Mouse (Mus musculus) CH12.LX (cell line): ENCODE results near the gene Acsl3. TPM values are rescaled to one million over a fixed set of nuclear protein-coding genes. Genes with fewer than 3 reads are reported as not detected.

Source experiments
- DNase-seq: peaks from one replicate; pipeline ENCODE4 v3.0.0-alpha.2; 2013; ENCODE audit errors: extremely low read depth
- H3K27ac ChIP-seq: 2 replicates; pipeline ENCODE4 v1.5.1; 2012; ENCODE audit warnings: low read depth, mild to moderate bottlenecking, control low read depth, moderate library complexity; ENCODE audit not compliant: insufficient read depth
- H3K27me3 ChIP-seq: replicated peaks from 2 replicates; pipeline ENCODE3; 2012; ENCODE audit warnings: inconsistent platforms
- H3K36me3 ChIP-seq, 2 experiments: replicated peaks in 1 of 2; 2 replicates each; pipeline versions ENCODE3 to v1.6.1; 2012; ENCODE audit warnings: inconsistent platforms in 1 of 2, low read length in 1 of 2, mild to moderate bottlenecking in 1 of 2, mixed read lengths in 1 of 2, moderate library complexity in 1 of 2; ENCODE audit not compliant: control insufficient read depth in 1 of 2, insufficient read depth in 1 of 2
- H3K4me1 ChIP-seq, 2 experiments: 2 replicates each; pipeline ENCODE4 v1.6.1; 2012; ENCODE audit warnings: inconsistent platforms in 1 of 2, moderate library complexity in 1 of 2; ENCODE audit not compliant: insufficient read depth in 2 of 2, control insufficient read depth in 1 of 2
- H3K4me2 ChIP-seq: 2 replicates; pipeline ENCODE4 v1.6.1; 2012; ENCODE audit warnings: low read depth, mild to moderate bottlenecking, control low read depth; ENCODE audit not compliant: poor library complexity, insufficient read depth, severe bottlenecking
- H3K4me3 ChIP-seq, 3 experiments: fragments of 150-350 bp in 1 of 3; sonication (generic) in 1 of 3; replicated peaks in 1 of 3; 2 replicates each; pipeline versions ENCODE3 to v1.5.1; 2011 to 2012; ENCODE audit warnings: low read depth in 2 of 3, low read length in 2 of 3, mild to moderate bottlenecking in 2 of 3, moderate library complexity in 2 of 3, control low read depth in 1 of 3, improper control_type of control experiment in 1 of 3, inconsistent platforms in 1 of 3, mixed read lengths in 1 of 3; ENCODE audit not compliant: poor library complexity in 1 of 3
- H3K79me2 ChIP-seq: replicated peaks from 2 replicates; pipeline ENCODE4 v1.6.1; 2012; ENCODE audit warnings: mild to moderate bottlenecking, moderate library complexity; ENCODE audit not compliant: control insufficient read depth, poor library complexity, insufficient read depth, severe bottlenecking; ENCODE audit errors: extremely low read depth
- H3K9ac ChIP-seq: 2 replicates; pipeline ENCODE4 v1.6.1; 2012; ENCODE audit warnings: low read depth, mild to moderate bottlenecking, control low read depth, moderate library complexity; ENCODE audit not compliant: insufficient read depth
- H3K9me3 ChIP-seq: replicated peaks from 2 replicates; pipeline ENCODE3; 2012; ENCODE audit warnings: low read length, inconsistent platforms, mixed read lengths
- BHLHE40 ChIP-seq: IDR thresholded peaks from 2 replicates; pipeline ENCODE4 v1.6.1; 2011; ENCODE audit warnings: mild to moderate bottlenecking, low read depth, low read length, improper control_type of control experiment
- CHD2 ChIP-seq: IDR thresholded peaks from 2 replicates; pipeline ENCODE4 v1.6.1; 2011; ENCODE audit warnings: low read length, improper control_type of control experiment
- CTCF ChIP-seq, 2 experiments: IDR thresholded peaks in 1 of 2; conservative IDR thresholded peaks in 1 of 2; 2 replicates each; pipeline ENCODE4 v1.5.1; 2011 to 2012; ENCODE audit warnings: low read depth in 2 of 2, low read length in 2 of 2, improper control_type of control experiment in 1 of 2, inconsistent platforms in 1 of 2, mild to moderate bottlenecking in 1 of 2, moderate library complexity in 1 of 2
- E2F4 ChIP-seq: IDR thresholded peaks from 2 replicates; pipeline ENCODE4 v1.6.1; 2011; ENCODE audit warnings: low read depth, low read length, improper control_type of control experiment; ENCODE audit not compliant: insufficient replicate concordance
- EP300 ChIP-seq: IDR thresholded peaks from 2 replicates; pipeline ENCODE4 v1.6.1; 2011; ENCODE audit warnings: low read length, improper control_type of control experiment
- ETS1 ChIP-seq: conservative IDR thresholded peaks from 2 replicates; pipeline ENCODE4 v1.6.1; 2012; ENCODE audit warnings: low read depth, mild to moderate bottlenecking, inconsistent platforms, low read length, improper control_type of control experiment, moderate library complexity
- GABPA ChIP-seq: IDR thresholded peaks from 2 replicates; pipeline ENCODE4 v1.6.1; 2012; ENCODE audit warnings: low read depth, low read length, improper control_type of control experiment, inconsistent platforms; ENCODE audit not compliant: insufficient replicate concordance
- IRF4 ChIP-seq: IDR thresholded peaks from 2 replicates; pipeline ENCODE4 v1.6.1; 2014; ENCODE audit warnings: low read depth, mild to moderate bottlenecking, inconsistent platforms, low read length, improper control_type of control experiment
- MAX ChIP-seq: IDR thresholded peaks from 2 replicates; pipeline ENCODE4 v1.6.1; 2011; ENCODE audit warnings: low read length, improper control_type of control experiment
- MYC ChIP-seq: IDR thresholded peaks from 2 replicates; pipeline ENCODE4 v1.6.1; 2011; ENCODE audit warnings: low read depth, mild to moderate bottlenecking, improper control_type of control experiment, low read length
- NELFE ChIP-seq: IDR thresholded peaks from 2 replicates; pipeline ENCODE4 v1.6.1; 2011; ENCODE audit warnings: low read depth, low read length, improper control_type of control experiment
- NRF1 ChIP-seq: IDR thresholded peaks from 2 replicates; pipeline ENCODE4 v1.6.1; 2014; ENCODE audit warnings: low read depth, mild to moderate bottlenecking, inconsistent platforms, low read length, improper control_type of control experiment, moderate library complexity
- POLR2AphosphoS2 ChIP-seq: IDR thresholded peaks from 2 replicates; pipeline ENCODE4 v1.6.1; 2011; ENCODE audit warnings: low read depth, low read length, improper control_type of control experiment
- RAD21 ChIP-seq: IDR thresholded peaks from 2 replicates; pipeline ENCODE4 v1.6.1; 2011; ENCODE audit warnings: low read depth, mild to moderate bottlenecking, low read length, improper control_type of control experiment, moderate library complexity
- RCOR1 ChIP-seq: conservative IDR thresholded peaks from 2 replicates; pipeline ENCODE4 v1.6.1; 2012; ENCODE audit warnings: low read depth, mild to moderate bottlenecking, inconsistent platforms, low read length, improper control_type of control experiment
- UBTF ChIP-seq: IDR thresholded peaks from 2 replicates; pipeline ENCODE4 v1.6.1; 2012; ENCODE audit warnings: low read depth, mild to moderate bottlenecking, inconsistent platforms, low read length, improper control_type of control experiment, moderate library complexity
- USF1 ChIP-seq: IDR thresholded peaks from 2 replicates; pipeline ENCODE4 v1.6.1; 2014; ENCODE audit warnings: low read depth, mild to moderate bottlenecking, inconsistent platforms, low read length, improper control_type of control experiment
- USF2 ChIP-seq: conservative IDR thresholded peaks from 2 replicates; pipeline ENCODE4 v1.6.1; 2011; ENCODE audit warnings: low read depth, low read length, improper control_type of control experiment
- ZC3H11A ChIP-seq: IDR thresholded peaks from 2 replicates; pipeline ENCODE4 v1.6.1; 2012; ENCODE audit warnings: low read depth, mild to moderate bottlenecking, inconsistent platforms, low read length, improper control_type of control experiment
- dilution Hi-C: fragments of 300-500 bp; cut with MboI; formaldehyde crosslinking; loops from 2 replicates; pipeline ENCODE4 v1.14.3; 2020; ENCODE audit warnings: low sequenced_read_pairs; ENCODE audit not compliant: extremely low pct_unique_long_range_greater_than_20kb, extremely low pct_ligation_motif_present
- in situ Hi-C: fragments of 300-500 bp; cut with MboI; formaldehyde crosslinking; loops from 3 replicates; pipeline ENCODE4 v1.14.3; 2019; ENCODE audit warnings: low sequenced_read_pairs, low pct_ligation_motif_present, low pct_unique_long_range_greater_than_20kb, mixed read lengths
- polyA plus RNA-seq: library from polyadenylated mRNA; unstranded; fragments of >175 nt; gene quantifications from 2 replicates; pipeline ENCODE4 v1.2.1, GENCODE M21; 2012; ENCODE audit warnings: low read depth; ENCODE audit not compliant: insufficient read length
- total RNA-seq, 2 experiments: library from RNA; depleted of rRNA; stranded (reverse); fragments of 300-350 nt in 1 of 2; fragments of >200 nt in 1 of 2; gene quantifications; 2 replicates each; pipeline ENCODE4 v1.2.3; 2012 to 2014

Gene Acsl3
- total and polyA plus RNA-seq, 3 experiments: 19.0 to 57.5 (median 25.3) TPM

- H3K9ac ChIP-seq: no peak overlapping the region
- DNase-seq: no peak
- TF ChIP-seq MAX (no peak), CHD2 (no peak), USF2 (no peak), NRF1 (no peak), RCOR1 (no peak)
- no peak overlapping the region for H3K4me2 ChIP-seq
- H3K4me1 ChIP-seq: peaks cover 0 to 9% of the 10 kb centered on the region in 2 experiments; a peak in 2 of 4 replicates
- H3K36me3 ChIP-seq: no peaks in the 10 kb centered on the region
- H3K79me2 ChIP-seq: no peaks in the 10 kb centered on the region
- no peaks in the 10 kb centered on the region for H3K9me3 ChIP-seq
- dilution Hi-C loops: no loop called here
- H3K27me3 ChIP-seq: no peaks in the 10 kb centered on the region
- in situ Hi-C loops: no loop called here
- no peak overlapping the region for H3K4me3 ChIP-seq
- H3K27ac ChIP-seq: no peak overlapping the region
These were observed 10.2 kb upstream of the Acsl3 start for GRCm38 (mm10) chr1:78647317-78647885.

- in situ Hi-C loops: no loop called here
- Histone ChIP-seq H3K4me3 (no peak overlapping the region), H3K9me3 (no peaks in the 10 kb centered on the region), H3K27me3 (no peaks in the 10 kb centered on the region), H3K4me2 (no peak overlapping the region), H3K9ac (no peak overlapping the region; the same call in 1 of the 2 replicates), H3K4me1 (peaks cover 0 to 6% of the 10 kb centered on the region in 2 experiments; a peak in 2 of 4 replicates), H3K36me3 (no peaks in the 10 kb centered on the region), H3K79me2 (no peaks in the 10 kb centered on the region), H3K27ac (no peak overlapping the region)
- no peak for TF ChIP-seq IRF4
- no peak for TF ChIP-seq BHLHE40
- no peak for TF ChIP-seq RAD21
- TF ChIP-seq RCOR1: no peak
- TF ChIP-seq ZC3H11A: no peak
- no peak for TF ChIP-seq ETS1
- TF ChIP-seq NRF1: no peak
- no peak for TF ChIP-seq EP300
- no peak for TF ChIP-seq USF1
- TF ChIP-seq UBTF: no peak
- no peak for TF ChIP-seq MYC
- no peak for TF ChIP-seq CTCF (conservative IDR thresholded peaks at IDR 0.05 in 1 of 2, IDR thresholded peaks at IDR 0.05 in 1 of 2; ENCODE audit: low read depth in 2 of 2, low read length in 2 of 2)
- TF ChIP-seq NELFE: no peak
- no peak for TF ChIP-seq USF2
- TF ChIP-seq GABPA: no peak
- no peak for TF ChIP-seq E2F4
- TF ChIP-seq POLR2AphosphoS2: no peak
- dilution Hi-C loops: no loop called here
- DNase-seq: no peak
These were observed 8.2 kb upstream of the Acsl3 start for GRCm38 (mm10) chr1:78649269-78650061.
